Mouse (Mus musculus): Measurements from ENCODE around the gene Camkv.

DNA sequence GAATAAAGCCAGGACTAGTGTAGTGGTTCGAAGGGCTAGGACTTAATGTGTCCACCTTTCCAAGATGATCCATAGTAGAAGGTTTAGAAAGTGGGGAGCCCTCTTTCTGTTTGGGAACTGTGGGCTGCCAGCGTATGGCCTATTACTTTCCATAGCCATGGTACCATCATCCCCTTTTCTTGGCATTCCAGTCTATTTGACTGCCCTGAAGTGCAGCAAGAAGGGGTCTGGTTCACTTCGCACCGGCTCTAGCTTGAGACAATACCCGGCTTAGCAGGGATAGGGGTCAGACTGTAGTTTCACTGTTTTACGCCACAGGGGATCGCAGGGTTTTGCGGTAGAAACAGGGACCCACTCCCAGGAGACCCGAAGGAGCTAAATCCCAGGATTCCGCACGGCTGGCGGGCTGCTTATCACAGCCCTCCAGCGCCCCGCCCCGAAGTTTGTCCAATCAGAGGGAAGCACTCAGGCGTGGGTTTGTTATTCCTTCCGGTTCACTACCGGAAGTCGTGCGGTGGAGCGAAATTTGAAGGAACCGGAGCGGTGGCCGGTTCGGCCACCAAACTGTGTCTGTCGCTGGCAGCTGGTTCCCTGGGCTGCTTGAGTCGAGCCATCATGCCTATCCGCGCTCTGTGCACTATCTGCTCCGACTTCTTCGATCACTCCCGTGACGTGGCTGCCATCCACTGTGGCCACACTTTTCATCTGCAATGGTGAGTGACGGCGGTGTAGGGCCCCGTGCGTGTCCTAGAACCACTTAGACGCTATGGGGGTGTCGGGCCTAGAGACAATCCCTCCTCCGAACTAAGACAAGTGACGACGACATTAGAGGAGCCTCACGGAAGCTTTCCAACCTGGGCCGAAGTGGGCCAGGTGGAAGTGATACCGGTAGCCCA, 15.2 kb downstream of the Camkv start:
- no peak for TF ChIP-seq TAL1 (IDR thresholded peaks at IDR 0.05; ENCODE audit: low read length)
- peak; percentile 67 for TF ChIP-seq GATA1 (IDR thresholded peaks at IDR 0.05; ENCODE audit: low read length)
